Mouse (Mus musculus): ENCODE measurements around the gene Nt5c2. TPM values are rescaled to one million over a fixed set of nuclear protein-coding genes. Genes with fewer than 3 reads are reported as not detected.

The Nt5c2 gene
- polyA plus RNA-seq, 1 experiment from 2014 or later = 93.8 TPM

DNA sequence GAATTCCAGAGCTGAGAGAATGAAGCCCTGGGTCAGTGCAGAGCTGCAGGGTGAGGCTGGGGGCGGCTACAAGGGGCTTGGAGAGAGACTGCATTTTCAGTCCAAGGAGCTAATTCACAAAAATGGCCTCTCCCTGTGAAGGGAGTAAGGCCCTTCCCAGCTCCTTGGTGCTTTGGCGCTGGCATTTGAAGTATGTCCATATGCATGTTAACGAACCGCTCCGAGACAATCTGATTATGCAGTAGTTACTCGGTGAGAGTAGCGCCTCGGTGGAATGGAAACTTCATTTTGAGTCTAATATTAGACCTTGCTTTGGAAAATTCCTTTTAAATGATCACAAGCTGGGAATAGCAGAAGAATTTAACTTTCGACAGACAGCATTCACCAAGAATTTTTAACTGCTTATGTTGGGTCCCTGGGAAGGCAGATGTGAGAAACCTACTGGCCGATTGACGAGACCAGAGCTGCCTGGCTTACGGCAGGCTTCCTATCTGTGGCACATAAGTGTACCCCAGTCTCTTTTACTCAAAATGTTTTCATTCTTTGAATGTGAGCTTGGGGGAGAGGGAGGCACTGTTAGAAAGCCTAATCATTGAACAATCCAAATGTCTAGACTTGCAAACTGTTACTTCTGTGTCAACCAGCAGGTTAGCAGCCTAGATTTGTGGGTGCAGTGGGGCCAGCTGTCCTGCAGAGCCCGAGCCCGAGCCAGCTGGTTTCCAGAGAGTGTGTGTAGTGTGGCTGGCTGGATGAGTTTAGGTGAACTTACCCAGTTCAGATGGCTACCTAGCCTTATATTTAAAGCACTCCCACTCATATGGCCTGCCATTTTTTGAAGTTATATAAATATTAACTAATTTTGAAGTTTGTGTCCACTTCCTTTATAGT lies 166.3 kb downstream of the Nt5c2 start:
- Histone ChIP-seq H3K4me2 (replicated peaks) (no peak overlapping the region), H3K27ac (no peak overlapping the region), H3K9ac (no peak overlapping the region), H3K4me3 (replicated peaks; ENCODE audit: low read length) (no peak overlapping the region), H3K27me3 (ENCODE audit: control insufficient read depth, insufficient read depth, low read length) (no peaks in the 10 kb centered on the region), H3K36me3 (replicated peaks; ENCODE audit: control insufficient read depth, insufficient read depth) (no peaks in the 10 kb centered on the region), H3K4me1 (replicated peaks; ENCODE audit: control insufficient read depth, insufficient read depth, low read length) (no peaks in the 10 kb centered on the region), H3K9me3 (ENCODE audit: control insufficient read depth, low read length) (no peaks in the 10 kb centered on the region)
- DNase-seq (ENCODE audit: low spot score) (no peak), ATAC-seq (ENCODE audit: low FRiP score) (no peak)
- WGBS = 64% methylated on average over 14 of the region's 14 CpGs

DNA sequence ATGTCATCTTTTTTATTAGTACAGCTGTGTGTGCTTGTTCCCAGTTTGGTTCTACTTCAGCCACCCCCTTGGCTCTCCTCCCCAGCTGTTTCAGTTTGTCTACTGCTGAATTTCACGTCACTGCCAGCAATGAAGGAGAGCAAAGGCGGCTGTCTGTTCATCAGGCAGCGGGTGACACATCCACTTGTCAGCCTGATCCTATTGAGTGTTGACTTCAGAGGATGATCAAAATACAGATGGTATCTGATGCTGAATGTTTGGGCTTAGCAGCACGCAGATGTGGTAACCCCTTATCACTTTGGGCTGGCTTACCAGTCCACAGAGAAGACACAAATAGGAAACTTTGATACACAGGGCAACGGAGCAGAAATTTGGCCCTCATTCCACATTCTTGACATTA lies 168.5 kb downstream of the Nt5c2 start:
- DNase-seq (ENCODE audit: low spot score) = no peak
- Histone ChIP-seq H3K4me1 (replicated peaks; ENCODE audit: control insufficient read depth, insufficient read depth, low read length) (no peaks in the 10 kb centered on the region), H3K27ac (no peak overlapping the region), H3K4me3 (replicated peaks; ENCODE audit: low read length) (no peak overlapping the region), H3K9me3 (ENCODE audit: control insufficient read depth, low read length) (no peaks in the 10 kb centered on the region), H3K27me3 (ENCODE audit: control insufficient read depth, insufficient read depth, low read length) (no peaks in the 10 kb centered on the region), H3K9ac (no peak overlapping the region), H3K4me2 (replicated peaks) (no peak overlapping the region), H3K36me3 (replicated peaks; ENCODE audit: control insufficient read depth, insufficient read depth) (no peaks in the 10 kb centered on the region)
- 84% methylated on average over 5 of the region's 5 CpGs for WGBS
- no peak for ATAC-seq (ENCODE audit: low FRiP score)

DNA sequence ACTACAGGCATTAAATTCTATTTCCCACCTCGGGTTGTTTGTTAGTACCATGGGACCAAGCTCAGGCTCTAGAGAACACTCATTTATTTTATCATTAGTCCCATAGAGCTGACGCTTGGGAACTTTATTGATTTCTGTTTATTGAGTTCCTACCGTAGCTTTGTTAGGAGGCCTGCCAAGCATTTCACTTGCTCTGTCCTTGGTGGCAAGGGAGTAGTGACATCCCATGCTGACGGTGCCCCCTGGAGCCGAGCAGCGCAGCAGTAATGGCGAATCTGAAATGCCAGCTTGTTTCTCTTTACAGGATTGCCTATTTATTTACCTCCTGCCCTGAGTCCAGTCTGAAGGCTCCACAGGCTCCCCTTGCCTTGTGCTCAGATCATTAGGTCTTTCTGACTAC lies 168.9 kb downstream of the Nt5c2 start:
- no peaks in the 10 kb centered on the region for H3K27me3 ChIP-seq (ENCODE audit: control insufficient read depth, insufficient read depth, low read length)
- H3K36me3 ChIP-seq (replicated peaks; ENCODE audit: control insufficient read depth, insufficient read depth) = no peaks in the 10 kb centered on the region
- 84% methylated on average over 7 of the region's 7 CpGs for WGBS
- H3K9ac ChIP-seq = no peak overlapping the region
- ATAC-seq (ENCODE audit: low FRiP score) (no peak), DNase-seq (ENCODE audit: low spot score) (no peak)
- no peak overlapping the region for H3K27ac ChIP-seq
- no peaks in the 10 kb centered on the region for H3K9me3 ChIP-seq (ENCODE audit: control insufficient read depth, low read length)
- H3K4me2 ChIP-seq (replicated peaks) = no peak overlapping the region
- H3K4me3 ChIP-seq (replicated peaks; ENCODE audit: low read length) = no peak overlapping the region
- H3K4me1 ChIP-seq (replicated peaks; ENCODE audit: control insufficient read depth, insufficient read depth, low read length) = no peaks in the 10 kb centered on the region

DNA sequence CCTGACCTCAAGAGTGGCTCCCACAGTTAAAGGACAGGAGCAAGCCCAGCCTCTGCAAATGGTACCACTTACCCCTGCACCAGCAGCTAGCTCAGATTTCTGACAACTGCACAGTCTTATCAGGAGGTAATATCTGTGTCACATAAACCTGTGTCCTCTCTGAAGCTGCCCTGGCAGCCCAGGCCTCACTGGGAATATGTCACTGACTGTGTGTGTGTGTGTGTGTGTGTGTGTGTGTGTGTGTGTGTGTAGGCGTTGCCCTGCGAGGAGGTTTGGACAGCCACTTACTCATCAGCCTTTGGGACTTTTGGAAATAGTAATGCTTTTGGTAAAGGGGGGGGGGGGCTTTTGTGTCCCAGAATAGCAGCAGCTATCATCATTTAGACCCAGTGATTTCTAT lies 171.9 kb downstream of the Nt5c2 start:
- Histone ChIP-seq H3K4me3 (replicated peaks; ENCODE audit: low read length) (no peak overlapping the region), H3K9ac (no peak overlapping the region), H3K9me3 (ENCODE audit: control insufficient read depth, low read length) (no peaks in the 10 kb centered on the region), H3K4me1 (replicated peaks; ENCODE audit: control insufficient read depth, insufficient read depth, low read length) (no peaks in the 10 kb centered on the region), H3K4me2 (replicated peaks) (no peak overlapping the region), H3K27ac (no peak overlapping the region), H3K36me3 (replicated peaks; ENCODE audit: control insufficient read depth, insufficient read depth) (no peaks in the 10 kb centered on the region), H3K27me3 (ENCODE audit: control insufficient read depth, insufficient read depth, low read length) (no peaks in the 10 kb centered on the region)
- ATAC-seq (ENCODE audit: low FRiP score) (no peak), DNase-seq (ENCODE audit: low spot score) (no peak)
- WGBS = 79% methylated on average over 2 of the region's 2 CpGs

DNA sequence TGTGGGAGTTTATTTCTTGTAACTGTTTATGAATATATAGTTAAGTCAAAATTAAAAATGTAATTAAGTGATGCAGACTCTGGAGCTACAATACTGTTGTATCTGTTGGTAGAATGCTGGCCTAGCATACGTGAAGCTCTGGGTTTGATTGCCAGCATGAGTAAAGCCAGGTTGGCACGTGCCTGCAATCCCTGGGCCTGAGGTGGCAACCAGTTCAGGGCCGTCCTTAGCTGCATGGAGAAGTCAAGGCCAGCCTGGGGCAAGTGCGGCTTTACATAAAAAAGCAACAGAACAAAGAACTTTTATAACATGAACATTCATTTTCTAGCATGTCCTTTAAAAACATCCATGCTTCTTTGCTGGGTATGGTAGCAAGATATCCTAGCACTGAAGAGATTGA lies 173.9 kb downstream of the Nt5c2 start:
- no peak for DNase-seq (ENCODE audit: low spot score)
- whole genome bisulfite sequencing = 87% methylated on average over 4 of the region's 4 CpGs

DNA sequence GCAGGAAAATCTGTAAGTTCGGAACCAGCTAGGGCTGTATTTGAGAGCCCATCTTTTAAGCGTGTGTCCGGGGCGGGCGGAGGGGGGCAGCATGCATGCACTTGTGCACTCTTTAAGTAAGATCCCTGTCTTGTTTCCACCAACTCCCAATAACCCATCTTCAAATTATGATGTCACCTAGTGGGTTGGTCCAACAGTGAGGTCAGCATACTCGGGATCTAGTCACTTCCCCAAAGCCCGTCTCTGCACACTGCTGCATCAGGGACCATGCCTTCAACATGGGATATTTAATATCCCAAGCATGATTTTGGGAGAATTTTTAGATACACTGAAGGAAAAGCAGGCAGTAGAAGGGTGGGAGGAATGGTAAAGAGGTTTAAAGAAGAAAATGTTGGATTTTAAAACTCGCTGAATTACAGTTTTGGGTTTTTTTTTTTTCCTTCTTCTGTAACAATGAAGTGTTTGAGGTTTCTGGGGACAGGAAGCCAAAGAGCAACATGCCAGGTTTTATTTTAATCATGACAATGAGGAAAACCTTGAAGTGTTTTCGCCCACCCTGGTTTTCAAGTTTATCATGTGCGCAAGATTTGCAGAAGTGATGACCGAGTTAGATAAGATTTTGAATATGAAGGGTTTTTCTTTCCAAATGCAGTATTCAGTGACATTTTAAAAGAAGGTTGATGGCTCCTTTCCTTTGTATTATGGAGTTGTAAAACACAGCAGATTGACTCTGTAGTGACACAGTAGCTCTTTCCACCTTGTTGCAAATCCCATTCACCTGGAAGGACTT lies 177.5 kb downstream of the Nt5c2 start:
- Histone ChIP-seq H3K36me3 (replicated peaks; ENCODE audit: control insufficient read depth, insufficient read depth) (no peaks in the 10 kb centered on the region), H3K4me2 (replicated peaks) (no peak overlapping the region), H3K4me3 (replicated peaks; ENCODE audit: low read length) (no peak overlapping the region), H3K27ac (no peak overlapping the region), H3K9ac (no peak overlapping the region), H3K27me3 (ENCODE audit: control insufficient read depth, insufficient read depth, low read length) (no peaks in the 10 kb centered on the region), H3K9me3 (ENCODE audit: control insufficient read depth, low read length) (no peaks in the 10 kb centered on the region), H3K4me1 (replicated peaks; ENCODE audit: control insufficient read depth, insufficient read depth, low read length) (no peaks in the 10 kb centered on the region)
- ATAC-seq (ENCODE audit: low FRiP score) (no peak), DNase-seq (ENCODE audit: low spot score) (no peak)
- 91% methylated on average over 11 of the region's 11 CpGs for WGBS

More for the DNA sequence above, 173.9 kb downstream of the Nt5c2 start:
- no peak for ATAC-seq (ENCODE audit: low FRiP score)
- Histone ChIP-seq H3K27ac (no peak overlapping the region), H3K9ac (no peak overlapping the region), H3K36me3 (replicated peaks; ENCODE audit: control insufficient read depth, insufficient read depth) (no peaks in the 10 kb centered on the region), H3K9me3 (ENCODE audit: control insufficient read depth, low read length) (no peaks in the 10 kb centered on the region), H3K4me1 (replicated peaks; ENCODE audit: control insufficient read depth, insufficient read depth, low read length) (no peaks in the 10 kb centered on the region), H3K4me2 (replicated peaks) (no peak overlapping the region), H3K4me3 (replicated peaks; ENCODE audit: low read length) (no peak overlapping the region), H3K27me3 (ENCODE audit: control insufficient read depth, insufficient read depth, low read length) (no peaks in the 10 kb centered on the region)

DNA sequence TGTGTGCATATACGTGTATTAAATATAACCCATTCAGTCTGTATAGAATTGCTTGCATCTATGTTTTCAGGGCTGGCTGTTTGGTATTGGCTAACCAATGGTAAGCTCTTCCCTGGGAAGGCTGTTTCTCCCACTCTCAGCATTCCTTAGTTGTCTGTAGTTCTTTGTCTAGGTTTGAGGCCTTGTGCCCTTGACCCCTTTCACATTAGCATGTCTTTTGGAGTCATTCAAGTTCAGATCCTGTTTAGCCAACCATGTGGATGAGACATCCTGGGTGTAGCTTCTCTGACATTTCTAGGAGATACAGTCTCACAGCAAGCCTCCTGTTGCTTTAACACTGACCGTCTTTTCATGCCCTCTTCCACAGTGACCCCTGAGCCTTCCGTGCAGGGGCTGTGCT lies 178.9 kb downstream of the Nt5c2 start:
- no peaks in the 10 kb centered on the region for H3K36me3 ChIP-seq (replicated peaks; ENCODE audit: control insufficient read depth, insufficient read depth)
- no peak overlapping the region for H3K9ac ChIP-seq
- no peak for DNase-seq (ENCODE audit: low spot score)
- H3K27ac ChIP-seq = no peak overlapping the region
- ATAC-seq (ENCODE audit: low FRiP score) = no peak
- 51% methylated on average over 3 of the region's 3 CpGs for WGBS
- H3K9me3 ChIP-seq (ENCODE audit: control insufficient read depth, low read length) = no peaks in the 10 kb centered on the region
- H3K4me2 ChIP-seq (replicated peaks) = no peak overlapping the region
- H3K4me3 ChIP-seq (replicated peaks; ENCODE audit: low read length) = no peak overlapping the region
- no peaks in the 10 kb centered on the region for H3K27me3 ChIP-seq (ENCODE audit: control insufficient read depth, insufficient read depth, low read length)
- 0 out of 2 replicates have a peak, but pooled peaks cover under 1% of the 10 kb centered on the region for H3K4me1 ChIP-seq (replicated peaks; ENCODE audit: control insufficient read depth, insufficient read depth, low read length)

DNA sequence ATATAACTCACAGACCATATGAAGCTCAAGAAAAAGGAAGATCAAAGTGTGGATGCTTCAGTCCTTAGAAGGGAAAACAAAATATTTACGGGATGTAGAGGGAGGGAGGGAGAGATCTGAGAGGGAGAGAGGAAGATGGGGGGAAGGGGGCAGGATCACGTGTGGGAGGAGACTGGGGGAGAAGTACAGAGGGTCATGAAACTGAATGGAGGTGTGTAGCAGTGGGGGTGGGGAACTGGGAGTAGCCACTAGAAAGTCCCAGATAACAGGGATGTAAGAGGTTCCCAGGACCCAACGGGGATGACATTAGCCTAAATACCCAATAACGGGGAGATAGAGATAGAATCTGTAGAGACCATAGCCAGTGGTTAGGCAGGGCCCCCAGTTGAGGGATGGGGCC lies 179.6 kb downstream of the Nt5c2 start:
- no peak for ATAC-seq (ENCODE audit: low FRiP score)
- H3K27ac ChIP-seq = no peak overlapping the region

DNA sequence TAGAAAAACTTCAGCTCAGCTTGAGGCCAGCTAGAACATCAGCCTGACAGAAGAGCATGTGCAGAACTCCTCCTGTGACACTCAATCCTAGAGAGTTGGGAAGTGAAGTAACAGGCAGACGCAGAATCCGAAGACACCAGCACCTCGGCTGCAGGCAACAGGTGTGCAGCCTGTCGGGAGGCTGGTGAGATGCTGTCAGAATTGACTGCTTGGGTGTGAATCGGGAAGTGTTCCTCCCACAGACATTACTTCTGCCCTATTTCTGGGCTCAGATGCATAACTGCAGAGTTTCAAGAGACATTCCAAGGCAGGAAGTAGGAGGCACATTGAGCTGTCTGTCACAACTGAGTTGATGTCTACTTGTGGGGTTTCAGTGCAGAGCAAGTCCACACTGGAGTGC lies 180.7 kb downstream of the Nt5c2 start:
- DNase-seq (ENCODE audit: low spot score) = no peak
- WGBS = 90% methylated on average over 5 of the region's 5 CpGs

More for the DNA sequence above, 179.6 kb downstream of the Nt5c2 start:
- Histone ChIP-seq H3K9ac (no peak overlapping the region), H3K4me3 (replicated peaks; ENCODE audit: low read length) (no peak overlapping the region), H3K27me3 (ENCODE audit: control insufficient read depth, insufficient read depth, low read length) (no peaks in the 10 kb centered on the region), H3K36me3 (replicated peaks; ENCODE audit: control insufficient read depth, insufficient read depth) (no peaks in the 10 kb centered on the region), H3K9me3 (ENCODE audit: control insufficient read depth, low read length) (no peaks in the 10 kb centered on the region), H3K4me1 (replicated peaks; ENCODE audit: control insufficient read depth, insufficient read depth, low read length) (peaks cover 7% of the 10 kb centered on the region; the same call in 1 of the 2 replicates), H3K4me2 (replicated peaks) (no peak overlapping the region)
- no peak for DNase-seq (ENCODE audit: low spot score)
- 75% methylated on average over 4 of the region's 4 CpGs for WGBS

More for the DNA sequence above, 180.7 kb downstream of the Nt5c2 start:
- H3K9ac ChIP-seq = no peak overlapping the region
- H3K27me3 ChIP-seq (ENCODE audit: control insufficient read depth, insufficient read depth, low read length) = no peaks in the 10 kb centered on the region
- H3K4me1 ChIP-seq (replicated peaks; ENCODE audit: control insufficient read depth, insufficient read depth, low read length) = peaks cover 7% of the 10 kb centered on the region; the same call in 1 of the 2 replicates
- H3K4me2 ChIP-seq (replicated peaks) = no peak overlapping the region
- H3K27ac ChIP-seq = no peak overlapping the region
- no peak overlapping the region for H3K4me3 ChIP-seq (replicated peaks; ENCODE audit: low read length)
- no peaks in the 10 kb centered on the region for H3K9me3 ChIP-seq (ENCODE audit: control insufficient read depth, low read length)
- H3K36me3 ChIP-seq (replicated peaks; ENCODE audit: control insufficient read depth, insufficient read depth) = no peaks in the 10 kb centered on the region
- ATAC-seq (ENCODE audit: low FRiP score) = no peak
